ENCODE assay signal across 10 mouse cellular contexts in genomic region chr15:78548336-78548665, GRCm38 (mm10). TPM values are rescaled to one million over a fixed set of nuclear protein-coding genes. Genes with fewer than 3 reads are reported as not detected.
DNase-seq lines count a peak whose midpoint lies in the region; ATAC-seq lines count a peak whose summit lies in the region.
"Had no signal": no experiment of that assay in that cellular context is flagged by ENCODE, and none has a peak within 500 bp of the region (broad histone marks: within the 10 kb centered on the region; RNA-seq: fewer than 3 reads in every experiment).

No protein-coding gene starts in this region.

- H3K27me3 ChIP-seq in midbrain, embryonic 10.5 days (ENCODE audit: low read depth, poor library complexity, severe bottlenecking), result peaks cover 26% of the 10 kb centered on the region
- H3K27me3 ChIP-seq in midbrain, embryonic 14.5 days (ENCODE audit: control insufficient read depth, insufficient read depth, low read length), result no peaks in the 10 kb centered on the region
- H3K27me3 ChIP-seq in intestine, embryonic 14.5 days (replicated peaks; ENCODE audit: control insufficient read depth, insufficient read depth, low read length), result peaks cover 6% of the 10 kb centered on the region; the same call in 1 of the 2 replicates

- 29% methylated on average over 3 of the region's 3 CpGs for WGBS in midbrain, embryonic 10.5 days
- WGBS in midbrain, embryonic 14.5 days, result 39% methylated on average over 3 of the region's 3 CpGs
- 26% methylated on average over 3 of the region's 3 CpGs for WGBS in intestine, embryonic 14.5 days

- no peak for ATAC-seq in midbrain, embryonic 14.5 days (ENCODE audit: low FRiP score, low TSS enrichment)
- ATAC-seq in intestine, embryonic 14.5 days (replicated peaks; ENCODE audit: low FRiP score, low TSS enrichment, low read depth), result peak; percentile 49; the same call in 1 of the 2 replicates

- H3K4me3 ChIP-seq in midbrain, embryonic 10.5 days, result no peak overlapping the region
- H3K4me3 ChIP-seq in midbrain, embryonic 14.5 days (replicated peaks; ENCODE audit: low read depth, low read length), result no peak overlapping the region
- H3K4me3 ChIP-seq in intestine, embryonic 14.5 days (ENCODE audit: low read depth, low read length), result no peak overlapping the region
- H3K4me3 ChIP-seq: embryonic facial prominence, embryonic 13.5 days; limb, embryonic 15.5 days had no signal

- H3K36me3 ChIP-seq in midbrain, embryonic 10.5 days, result no peaks in the 10 kb centered on the region
- no peaks in the 10 kb centered on the region for H3K36me3 ChIP-seq in midbrain, embryonic 14.5 days (ENCODE audit: control insufficient read depth, insufficient read depth, low read length)
- no peaks in the 10 kb centered on the region for H3K36me3 ChIP-seq in intestine, embryonic 14.5 days (ENCODE audit: control insufficient read depth, insufficient read depth, low read length)
- H3K36me3 ChIP-seq: embryonic facial prominence, embryonic 13.5 days; limb, embryonic 15.5 days had no signal

- H3K9me3 ChIP-seq in midbrain, embryonic 10.5 days (replicated peaks), result peaks cover 11% of the 10 kb centered on the region; the same call in 1 of the 2 replicates
- H3K9me3 ChIP-seq in midbrain, embryonic 14.5 days (ENCODE audit: control insufficient read depth, low read length), result peaks cover 4% of the 10 kb centered on the region
- 0 out of 2 replicates have a peak, but pooled peaks cover 3% of the 10 kb centered on the region for H3K9me3 ChIP-seq in intestine, embryonic 14.5 days (ENCODE audit: control insufficient read depth, low read length)
- H3K9me3 ChIP-seq: limb, embryonic 15.5 days had no signal

- peaks cover 26% of the 10 kb centered on the region for H3K4me1 ChIP-seq in midbrain, embryonic 10.5 days
- H3K4me1 ChIP-seq in midbrain, embryonic 14.5 days (ENCODE audit: control insufficient read depth, insufficient read depth, low read length), result peaks cover 8% of the 10 kb centered on the region
- H3K4me1 ChIP-seq in intestine, embryonic 14.5 days (replicated peaks; ENCODE audit: control insufficient read depth, insufficient read depth, low read length), result peaks cover 7% of the 10 kb centered on the region; the same call in 1 of the 2 replicates

- no peak overlapping the region for H3K4me2 ChIP-seq in midbrain, embryonic 14.5 days (ENCODE audit: low read length)
- H3K4me2 ChIP-seq in intestine, embryonic 14.5 days (ENCODE audit: low read length), result no peak overlapping the region
- H3K4me2 ChIP-seq: embryonic facial prominence, embryonic 13.5 days; limb, embryonic 15.5 days had no signal

- peak; percentile 60 for DNase-seq in embryo, embryonic 10 days (ENCODE audit: low spot score)
- no peak for DNase-seq in embryo, embryonic 9.5 days (ENCODE audit: extremely low spot score)
- no peak for DNase-seq in midbrain, embryonic 10.5 days (ENCODE audit: low spot score)
- no peak for DNase-seq in midbrain, embryonic 14.5 days
- no peak for DNase-seq in intestine, embryonic 14.5 days (ENCODE audit: low spot score)
- DNase-seq in retina, embryonic 14.5 days (ENCODE audit: low spot score), result peak; percentile 13
- DNase-seq in urinary bladder, postnatal 25 days (ENCODE audit: low spot score), result no peak
- no peak for DNase-seq in kidney, postnatal 14 days

- no peak overlapping the region for H3K9ac ChIP-seq in midbrain, embryonic 14.5 days (replicated peaks; ENCODE audit: low read length)
- H3K9ac ChIP-seq in intestine, embryonic 14.5 days (ENCODE audit: low read length), result no peak overlapping the region
- H3K9ac ChIP-seq: embryonic facial prominence, embryonic 13.5 days; limb, embryonic 15.5 days had no signal

- H3K27ac ChIP-seq in midbrain, embryonic 10.5 days (replicated peaks), result 0 out of 2 replicates have a peak overlapping the region, but pooled peaks have one; percentile 39
- H3K27ac ChIP-seq in midbrain, embryonic 14.5 days (replicated peaks; ENCODE audit: low read depth, low read length), result no peak overlapping the region
- H3K27ac ChIP-seq in intestine, embryonic 14.5 days (ENCODE audit: low read depth), result no peak overlapping the region
- H3K27ac ChIP-seq: embryonic facial prominence, embryonic 13.5 days; limb, embryonic 15.5 days had no signal

RNA-seq across cellular contexts. Expression of gene Sstr3, which starts 3.8 kb away (rescaled TPM):
- 0.02 TPM in 1 of 2 replicates, not detected in the other for polyA plus RNA-seq in midbrain, embryonic 10.5 days (2016; fragmentation: Nextera tagmentation; extraction: Ambion mirVana)
- 0.18 and 0.23 TPM in 2 replicates for polyA plus RNA-seq in midbrain, embryonic 14.5 days (2014; fragmentation: Nextera tagmentation; extraction: Ambion mirVana)
- polyA plus RNA-seq in intestine, embryonic 14.5 days (2014; fragmentation: Nextera tagmentation; extraction: Ambion mirVana), result 0.22 TPM in 1 of 2 replicates, not detected in the other
- polyA plus RNA-seq: embryonic facial prominence, embryonic 13.5 days had no signal

RNA-seq across cellular contexts. Expression of gene C1qtnf6, which starts 17.1 kb away (rescaled TPM):
- 10.0 and 11.0 TPM in 2 replicates for polyA plus RNA-seq in midbrain, embryonic 10.5 days (2016; fragmentation: Nextera tagmentation; extraction: Ambion mirVana)
- polyA plus RNA-seq in midbrain, embryonic 14.5 days (2014; fragmentation: Nextera tagmentation; extraction: Ambion mirVana), result 5.6 and 7.3 TPM in 2 replicates
- 30.1 and 34.9 TPM in 2 replicates for polyA plus RNA-seq in intestine, embryonic 14.5 days (2014; fragmentation: Nextera tagmentation; extraction: Ambion mirVana)

RNA-seq across cellular contexts. Expression of gene Rac2, which starts 24.3 kb away (rescaled TPM):
- polyA plus RNA-seq in midbrain, embryonic 10.5 days (2016; fragmentation: Nextera tagmentation; extraction: Ambion mirVana), result 9.1 and 9.5 TPM in 2 replicates
- polyA plus RNA-seq in midbrain, embryonic 14.5 days (2014; fragmentation: Nextera tagmentation; extraction: Ambion mirVana), result 3.7 and 7.0 TPM in 2 replicates
- 16.7 and 17.5 TPM in 2 replicates for polyA plus RNA-seq in intestine, embryonic 14.5 days (2014; fragmentation: Nextera tagmentation; extraction: Ambion mirVana)

RNA-seq across cellular contexts. Expression of gene Cyth4, which starts 48.5 kb away (rescaled TPM):
- polyA plus RNA-seq in midbrain, embryonic 10.5 days (2016; fragmentation: Nextera tagmentation; extraction: Ambion mirVana), result 5.9 and 6.7 TPM in 2 replicates
- 1.8 and 2.3 TPM in 2 replicates for polyA plus RNA-seq in midbrain, embryonic 14.5 days (2014; fragmentation: Nextera tagmentation; extraction: Ambion mirVana)
- polyA plus RNA-seq in intestine, embryonic 14.5 days (2014; fragmentation: Nextera tagmentation; extraction: Ambion mirVana), result 3.5 and 4.3 TPM in 2 replicates

RNA-seq across cellular contexts. Expression of gene Il2rb, which starts 53.2 kb away (rescaled TPM):
- not detected in 2 replicates for polyA plus RNA-seq in midbrain, embryonic 10.5 days (2016; fragmentation: Nextera tagmentation; extraction: Ambion mirVana)
- polyA plus RNA-seq in midbrain, embryonic 14.5 days (2014; fragmentation: Nextera tagmentation; extraction: Ambion mirVana), result 0.08 and 0.11 TPM in 2 replicates
- polyA plus RNA-seq in intestine, embryonic 14.5 days (2014; fragmentation: Nextera tagmentation; extraction: Ambion mirVana), result 0.66 and 1.1 TPM in 2 replicates

Comparison
In these comparisons a context has a peak if more than half of its experiments do, and no peak if none do; other contexts are left out.
1. DNase-seq: peak in embryo, embryonic 10 days (single experiment) and retina, embryonic 14.5 days (single experiment); none in embryo, embryonic 9.5 days (single experiment), midbrain, embryonic 10.5 days (single experiment), midbrain, embryonic 14.5 days (single experiment), intestine, embryonic 14.5 days (single experiment), urinary bladder, postnatal 25 days (single experiment) and kidney, postnatal 14 days (single experiment).